Mouse (Mus musculus) G1E (cell line): ENCODE measurements around the gene Nop56. TPM values are rescaled to one million over a fixed set of nuclear protein-coding genes. Genes with fewer than 3 reads are reported as not detected.

ENCODE experiments used
- ATAC-seq: 2 replicates; pipeline ENCODE4 v1.8.0; 2016; ENCODE audit warnings: mild to moderate bottlenecking; ENCODE audit not compliant: insufficient number of reproducible peaks, poor library complexity, low FRiP score, severe bottlenecking; ENCODE audit errors: extremely low read depth
- DNase-seq: peaks from one replicate; pipeline ENCODE4 v3.0.0; 2012; ENCODE audit warnings: low spot score
- H3K27me3 ChIP-seq: 2 replicates; pipeline ENCODE4 v1.6.1; 2012; ENCODE audit warnings: mild to moderate bottlenecking, low read length, inconsistent platforms; ENCODE audit not compliant: insufficient read depth
- H3K36me3 ChIP-seq: replicated peaks from 2 replicates; pipeline ENCODE3; 2012; ENCODE audit warnings: mild to moderate bottlenecking, inconsistent platforms
- H3K4me1 ChIP-seq: 2 replicates; pipeline ENCODE4 v1.6.1; 2012; ENCODE audit warnings: low read depth, low read length, inconsistent platforms, mixed read lengths; ENCODE audit not compliant: insufficient read depth
- H3K4me3 ChIP-seq: 2 replicates; pipeline ENCODE4 v1.5.1; 2012; ENCODE audit warnings: low read depth, mild to moderate bottlenecking, inconsistent platforms, low read length, moderate library complexity, mixed read lengths
- H3K9me3 ChIP-seq: replicated peaks from 2 replicates; pipeline ENCODE4 v1.6.1; 2012; ENCODE audit warnings: inconsistent platforms
- CTCF ChIP-seq: IDR thresholded peaks from 2 replicates; pipeline ENCODE4 v1.5.1; 2012; ENCODE audit warnings: low read depth, low read length, inconsistent platforms, mixed read lengths
- GATA1 ChIP-seq: IDR thresholded peaks from 2 replicates; pipeline ENCODE4 v1.6.1; 2012; ENCODE audit warnings: borderline replicate concordance, low read length, inconsistent platforms, mixed read lengths
- GATA2 ChIP-seq: IDR thresholded peaks from 2 replicates; pipeline ENCODE4 v1.6.1; 2012; ENCODE audit warnings: low read depth, low read length, inconsistent platforms, borderline replicate concordance
- POLR2AphosphoS5 ChIP-seq: IDR thresholded peaks from 2 replicates; pipeline ENCODE4 v1.6.1; 2012; ENCODE audit warnings: low read depth, low read length, inconsistent platforms; ENCODE audit not compliant: insufficient replicate concordance
- TAL1 ChIP-seq: conservative IDR thresholded peaks from 2 replicates; pipeline ENCODE4 v1.6.1; 2012; ENCODE audit warnings: low read depth, low read length, inconsistent platforms, mixed read lengths
- polyA plus RNA-seq: library from polyadenylated mRNA; stranded (reverse); fragments of >175 nt; gene quantifications from 2 replicates; pipeline ENCODE4 v1.2.3, GENCODE M21; 2012
- total RNA-seq, 2 experiments: library from RNA; stranded (forward) in 1 of 2; stranded (reverse) in 1 of 2; fragments of 200-1000 nt in 1 of 2; fragments of >200 nt in 1 of 2; fragmentation: Nextera tagmentation in 1 of 2; gene quantifications; 2 replicates each; pipeline ENCODE4 v1.2.3; 2014 to 2017

Gene Nop56
- total and polyA plus RNA-seq, 3 experiments = 102 to 673 (median 381) TPM

DNA sequence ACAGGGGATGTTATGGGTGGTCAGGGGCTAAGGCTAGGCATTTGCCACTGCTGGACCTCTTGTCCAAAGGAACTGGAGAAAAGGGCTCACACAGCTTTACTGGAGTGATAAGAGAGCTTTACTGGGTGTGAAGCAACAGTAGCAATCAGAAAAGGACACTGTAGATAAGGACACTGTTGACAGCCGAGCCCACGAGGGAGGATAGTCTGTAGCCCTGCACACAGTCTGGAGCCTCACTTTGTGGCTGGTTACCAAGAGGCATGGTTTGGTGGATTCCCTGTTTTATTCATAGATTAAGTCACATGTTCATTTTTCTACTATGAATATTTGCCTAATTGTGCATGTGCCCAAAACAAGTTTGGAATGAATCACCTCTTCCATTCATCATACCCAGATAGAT is 11.8 kb upstream of the Nop56 start:
- H3K4me1 ChIP-seq = peaks cover 6% of the 10 kb centered on the region; the same call in 1 of the 2 replicates
- H3K27me3 ChIP-seq = peaks cover 28% of the 10 kb centered on the region
- no peak for TF ChIP-seq GATA1
- no peak for TF ChIP-seq TAL1
- no peak for TF ChIP-seq CTCF
- no peak for TF ChIP-seq POLR2AphosphoS5
- no peak for TF ChIP-seq GATA2
- no peak overlapping the region for H3K4me3 ChIP-seq
- H3K36me3 ChIP-seq = no peaks in the 10 kb centered on the region
- no peaks in the 10 kb centered on the region for H3K9me3 ChIP-seq
- DNase-seq (no peak), ATAC-seq (no peak)

DNA sequence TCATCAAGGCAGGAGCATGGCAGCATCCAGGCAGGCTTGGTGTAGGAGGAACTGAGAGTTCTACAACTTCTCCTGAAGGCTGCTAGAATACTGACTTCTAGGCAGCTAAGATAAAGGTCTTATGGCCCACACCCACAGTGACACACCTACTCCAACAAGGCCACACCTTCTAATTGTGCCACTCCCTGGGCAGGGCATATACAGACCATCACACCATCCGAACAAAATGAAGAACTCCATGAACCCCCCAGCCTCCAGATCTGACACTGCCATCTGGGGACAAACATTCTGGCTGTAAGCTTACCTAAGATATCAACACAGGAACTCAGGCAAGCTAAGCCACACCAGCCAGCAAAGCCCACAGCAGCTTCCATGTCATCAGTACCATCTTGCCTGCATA is 8.7 kb upstream of the Nop56 start:
- ATAC-seq (no peak), DNase-seq (no peak)
- H3K4me3 ChIP-seq = no peak overlapping the region
- peaks cover 27% of the 10 kb centered on the region for H3K27me3 ChIP-seq
- no peak for TF ChIP-seq POLR2AphosphoS5
- no peak for TF ChIP-seq GATA2
- no peak for TF ChIP-seq TAL1
- TF ChIP-seq GATA1 = no peak
- no peak for TF ChIP-seq CTCF
- no peaks in the 10 kb centered on the region for H3K9me3 ChIP-seq
- H3K36me3 ChIP-seq = no peaks in the 10 kb centered on the region
- peaks cover 6% of the 10 kb centered on the region; the same call in 1 of the 2 replicates for H3K4me1 ChIP-seq

GRCm38 (mm10) chr2:130268074-130268473 is 6.2 kb upstream of the Nop56 start:
- TF ChIP-seq GATA1 (no peak), CTCF (no peak), GATA2 (no peak), TAL1 (no peak), POLR2AphosphoS5 (no peak)
- Histone ChIP-seq H3K4me3 (no peak overlapping the region), H3K9me3 (no peaks in the 10 kb centered on the region), H3K4me1 (peaks cover 10% of the 10 kb centered on the region), H3K36me3 (peaks cover 3% of the 10 kb centered on the region), H3K27me3 (peaks cover 15% of the 10 kb centered on the region)
- ATAC-seq (no peak), DNase-seq (no peak)

DNA sequence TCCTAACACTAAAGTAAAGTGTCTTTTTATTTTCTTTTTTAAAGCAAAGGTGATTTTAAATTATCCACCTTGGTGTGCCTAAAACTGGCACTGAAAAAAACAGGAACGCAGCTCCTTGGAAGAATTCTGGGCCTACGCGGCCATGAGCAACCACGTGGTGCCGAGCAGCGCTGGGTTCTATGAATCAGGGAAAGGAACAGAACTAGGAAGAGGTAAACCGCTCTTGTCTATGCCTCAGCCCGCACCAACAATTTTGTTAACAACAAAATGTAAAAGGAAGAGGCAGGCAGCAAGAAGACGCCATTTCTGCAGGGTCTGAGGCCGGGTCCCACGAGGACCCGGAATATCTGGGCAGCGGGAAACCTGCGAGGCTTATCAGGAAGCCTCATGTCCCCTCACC is 498 bp upstream of the Nop56 start:
- Histone ChIP-seq H3K4me3 (peak overlapping the region; percentile 84), H3K36me3 (peaks cover 44% of the 10 kb centered on the region), H3K9me3 (no peaks in the 10 kb centered on the region), H3K27me3 (no peaks in the 10 kb centered on the region), H3K4me1 (peaks cover 34% of the 10 kb centered on the region)
- ATAC-seq = no peak
- no peak for DNase-seq
- TF ChIP-seq GATA1 = no peak
- no peak for TF ChIP-seq GATA2
- no peak for TF ChIP-seq TAL1
- TF ChIP-seq POLR2AphosphoS5 = no peak
- TF ChIP-seq CTCF = no peak

DNA sequence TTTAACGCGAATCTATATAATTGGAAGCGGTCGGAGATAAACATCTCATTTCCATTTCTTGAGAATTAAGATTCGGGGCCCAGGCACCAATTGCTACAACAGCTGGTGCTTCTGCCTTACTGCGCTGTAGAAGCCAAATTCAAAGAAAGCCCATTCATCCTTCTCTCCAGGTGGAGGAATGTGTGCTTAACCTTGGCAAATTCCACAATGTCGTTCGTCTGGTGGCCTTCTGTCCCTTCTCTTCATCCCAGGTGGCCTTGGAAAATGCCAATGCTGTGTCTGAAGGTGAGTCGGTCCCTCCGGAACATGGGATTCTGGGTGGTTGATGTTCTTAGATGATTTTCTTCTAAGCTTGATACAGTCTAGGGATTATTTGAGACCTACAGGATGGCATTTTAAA is 632 bp downstream of the Nop56 start:
- no peak for ATAC-seq

GRCm38 (mm10) chr2:130275649-130276048 is 1.4 kb downstream of the Nop56 start:
- peak overlapping the region; percentile 84 for H3K4me3 ChIP-seq
- H3K27me3 ChIP-seq = no peaks in the 10 kb centered on the region
- peak; percentile 68 for DNase-seq
- H3K9me3 ChIP-seq = no peaks in the 10 kb centered on the region
- TF ChIP-seq CTCF = peak; percentile 89
- no peak for TF ChIP-seq GATA1
- TF ChIP-seq POLR2AphosphoS5 = 0 out of 2 replicates have a peak, but pooled peaks have one; percentile 77
- TF ChIP-seq GATA2 = no peak
- peaks cover 61% of the 10 kb centered on the region for H3K36me3 ChIP-seq
- H3K4me1 ChIP-seq = peaks cover 49% of the 10 kb centered on the region
- ATAC-seq = 0 out of 2 replicates have a peak, but pooled peaks have one; percentile 30

More for the DNA sequence above, 632 bp downstream of the Nop56 start:
- Histone ChIP-seq H3K4me1 (peaks cover 42% of the 10 kb centered on the region), H3K4me3 (peak overlapping the region; percentile 84), H3K27me3 (no peaks in the 10 kb centered on the region), H3K36me3 (peaks cover 53% of the 10 kb centered on the region), H3K9me3 (no peaks in the 10 kb centered on the region)
- DNase-seq = no peak
- TF ChIP-seq TAL1 (no peak), CTCF (no peak), POLR2AphosphoS5 (no peak), GATA2 (no peak), GATA1 (no peak)
